Mouse (Mus musculus) C2C12 (cell line): ENCODE results near the gene Zfp467. TPM values are rescaled to one million over a fixed set of nuclear protein-coding genes. Genes with fewer than 3 reads are reported as not detected.

Experiments
- H3K27me3 ChIP-seq: one replicate; pipeline ENCODE4 v1.6.1; 2011; ENCODE audit not compliant: control insufficient read depth, insufficient read depth, insufficient read length
- H3K36me3 ChIP-seq: one replicate; pipeline ENCODE4 v1.6.1; 2011; ENCODE audit not compliant: control insufficient read depth, insufficient read depth
- H3K4me3 ChIP-seq: one replicate; pipeline ENCODE4 v1.5.1; 2011; ENCODE audit warnings: mild to moderate bottlenecking, control low read depth; ENCODE audit not compliant: poor library complexity, insufficient read depth, severe bottlenecking
- H3K79me2 ChIP-seq: one replicate; pipeline ENCODE4 v1.6.1; 2011; ENCODE audit not compliant: control insufficient read depth, insufficient read depth
- H3K79me3 ChIP-seq: one replicate; pipeline ENCODE4 v1.6.1; 2011; ENCODE audit warnings: low read depth, control low read depth
- H3ac ChIP-seq: one replicate; pipeline ENCODE3; 2011; ENCODE audit warnings: low read depth; ENCODE audit not compliant: control insufficient read depth, insufficient read length
- CEBPB ChIP-seq: IDR thresholded peaks from one replicate; pipeline ENCODE4 v1.6.1; 2011; ENCODE audit warnings: low read depth, mild to moderate bottlenecking, control low read depth, moderate library complexity
- CTCF ChIP-seq: IDR thresholded peaks from one replicate; pipeline ENCODE4 v1.5.1; 2011; ENCODE audit not compliant: control insufficient read depth, insufficient read depth, insufficient read length
- FOSL1 ChIP-seq: IDR thresholded peaks from one replicate; pipeline ENCODE4 v1.8.0; 2011; ENCODE audit warnings: mild to moderate bottlenecking, low read length; ENCODE audit not compliant: poor library complexity, insufficient read depth, severe bottlenecking
- MAX ChIP-seq: IDR thresholded peaks from one replicate; pipeline ENCODE4 v1.6.1; 2011; ENCODE audit warnings: mild to moderate bottlenecking, control low read depth
- MYOD1 ChIP-seq: IDR thresholded peaks from one replicate; pipeline ENCODE4 v1.6.1; 2011; ENCODE audit warnings: low read depth; ENCODE audit not compliant: control insufficient read depth, insufficient read length
- MYOG ChIP-seq: IDR thresholded peaks from one replicate; pipeline ENCODE4 v1.6.1; 2011; ENCODE audit not compliant: control insufficient read depth, insufficient read length; ENCODE audit errors: extremely low read depth
- USF1 ChIP-seq: IDR thresholded peaks from one replicate; pipeline ENCODE4 v1.6.1; 2011; ENCODE audit warnings: low read depth, mild to moderate bottlenecking, control low read depth, moderate library complexity
- polyA plus RNA-seq: library from polyadenylated mRNA; unstranded; fragments of >200 nt; fragmentation: generic; extraction: Trizol; gene quantifications from one replicate; pipeline ENCODE4 v1.2.1, GENCODE M21; 2012; ENCODE audit warnings: missing spikeins

Zfp467 gene
- polyA plus RNA-seq, 1 experiment, result 0.75 TPM

GRCm38 (mm10) chr6:48416486-48416885 is 29.1 kb downstream of the Zfp467 start:
- Histone ChIP-seq H3K4me3 (no peak overlapping the region), H3K36me3 (no peaks in the 10 kb centered on the region), H3ac (no peak overlapping the region), H3K27me3 (no peaks in the 10 kb centered on the region), H3K79me3 (no peaks in the 10 kb centered on the region), H3K79me2 (no peaks in the 10 kb centered on the region)
- TF ChIP-seq CEBPB (no peak), CTCF (no peak), USF1 (no peak), MYOG (no peak), MAX (no peak), MYOD1 (no peak), FOSL1 (no peak)

GRCm38 (mm10) chr6:48415636-48416035 is 30.0 kb downstream of the Zfp467 start:
- no peak overlapping the region for H3K4me3 ChIP-seq
- H3K27me3 ChIP-seq, result no peaks in the 10 kb centered on the region
- no peak overlapping the region for H3ac ChIP-seq
- H3K36me3 ChIP-seq, result no peaks in the 10 kb centered on the region
- no peaks in the 10 kb centered on the region for H3K79me3 ChIP-seq
- TF ChIP-seq CTCF (no peak), MYOD1 (no peak)
- H3K79me2 ChIP-seq, result no peaks in the 10 kb centered on the region

DNA sequence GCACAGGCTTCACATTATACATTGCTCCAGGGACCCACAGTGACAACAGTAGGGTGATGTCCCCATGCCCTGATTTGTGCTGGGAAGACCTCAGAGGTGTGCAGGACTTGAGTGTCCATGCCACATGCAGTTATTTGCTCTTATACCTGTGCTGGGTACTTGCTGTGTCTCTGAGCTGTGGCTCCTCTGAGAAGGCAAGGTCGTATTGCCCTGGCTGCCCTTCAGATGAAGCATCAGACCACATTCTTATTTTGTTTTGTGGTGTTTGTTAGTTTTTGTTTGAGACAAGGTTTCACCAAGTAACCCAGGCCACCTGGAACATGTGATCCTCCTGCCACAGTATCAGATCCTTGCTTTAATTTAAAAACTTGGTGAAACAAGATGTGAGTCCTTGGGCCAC is 30.7 kb downstream of the Zfp467 start:
- no peak for TF ChIP-seq USF1
- no peak for TF ChIP-seq FOSL1
- TF ChIP-seq MYOD1, result no peak
- no peak for TF ChIP-seq MYOG
- TF ChIP-seq CEBPB, result no peak
- no peak for TF ChIP-seq CTCF
- TF ChIP-seq MAX, result no peak
- Histone ChIP-seq H3K4me3 (no peak overlapping the region), H3K36me3 (no peaks in the 10 kb centered on the region)

DNA sequence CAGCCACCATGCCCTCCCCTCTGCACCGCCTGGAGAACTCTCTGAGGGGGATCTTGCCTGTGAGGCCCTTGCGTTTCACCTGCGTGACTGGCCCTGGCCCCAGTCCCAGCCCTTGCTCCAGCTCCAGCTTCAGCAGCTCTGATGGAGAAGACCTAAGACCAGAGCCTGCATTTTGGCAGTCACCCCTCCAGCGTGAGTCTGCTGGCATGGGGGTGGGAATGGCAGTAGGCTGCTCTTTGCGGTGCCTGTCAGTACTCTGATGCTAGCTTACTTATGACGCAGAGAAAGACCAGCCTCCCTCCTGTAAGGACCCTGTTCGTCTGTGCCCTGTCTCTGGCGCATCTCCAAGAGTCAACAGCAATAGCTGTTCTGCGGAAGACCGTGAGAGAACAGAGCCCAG is 32.5 kb downstream of the Zfp467 start:
- no peak overlapping the region for H3K4me3 ChIP-seq
- H3ac ChIP-seq, result no peak overlapping the region
- no peaks in the 10 kb centered on the region for H3K36me3 ChIP-seq
- TF ChIP-seq MYOG, result no peak
- no peak for TF ChIP-seq FOSL1
- no peak for TF ChIP-seq CEBPB
- no peak for TF ChIP-seq CTCF
- TF ChIP-seq MYOD1, result no peak
- TF ChIP-seq MAX, result no peak
- TF ChIP-seq USF1, result no peak
- H3K79me2 ChIP-seq, result no peaks in the 10 kb centered on the region
- no peaks in the 10 kb centered on the region for H3K27me3 ChIP-seq
- no peaks in the 10 kb centered on the region for H3K79me3 ChIP-seq

More for the DNA sequence above, 30.7 kb downstream of the Zfp467 start:
- H3K27me3 ChIP-seq, result no peaks in the 10 kb centered on the region
- H3ac ChIP-seq, result no peak overlapping the region
- H3K79me2 ChIP-seq, result no peaks in the 10 kb centered on the region
- no peaks in the 10 kb centered on the region for H3K79me3 ChIP-seq

DNA sequence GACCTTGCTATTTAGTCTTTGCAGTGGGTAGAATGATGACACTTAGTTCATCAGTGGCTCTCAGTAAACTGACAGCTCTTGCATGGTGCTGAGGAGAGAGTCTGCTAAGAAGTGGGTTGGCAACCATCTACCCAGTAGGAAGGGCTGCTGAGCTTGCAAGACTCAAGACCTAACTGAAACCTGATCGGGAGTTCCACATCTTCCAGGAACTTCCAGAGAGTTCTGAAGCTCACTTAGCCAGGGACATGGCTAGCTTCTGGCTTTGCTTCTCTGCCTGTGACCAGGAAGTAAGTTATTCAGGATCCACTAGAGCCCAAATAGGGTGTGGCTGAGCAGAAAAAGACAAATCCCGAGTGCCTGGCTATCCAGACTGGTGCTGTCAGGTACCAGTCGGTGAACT is 33.0 kb downstream of the Zfp467 start:
- Histone ChIP-seq H3K27me3 (no peaks in the 10 kb centered on the region), H3K79me2 (no peaks in the 10 kb centered on the region), H3K36me3 (no peaks in the 10 kb centered on the region), H3ac (no peak overlapping the region), H3K4me3 (no peak overlapping the region), H3K79me3 (no peaks in the 10 kb centered on the region)
- TF ChIP-seq USF1 (no peak), CTCF (no peak), MYOG (no peak)

GRCm38 (mm10) chr6:48412147-48412546 is 33.5 kb downstream of the Zfp467 start:
- H3K79me2 ChIP-seq, result no peaks in the 10 kb centered on the region
- TF ChIP-seq USF1 (no peak), MYOG (no peak), MYOD1 (no peak)
- H3K27me3 ChIP-seq, result no peaks in the 10 kb centered on the region
- H3ac ChIP-seq, result no peak overlapping the region
- no peak overlapping the region for H3K4me3 ChIP-seq
- H3K36me3 ChIP-seq, result no peaks in the 10 kb centered on the region
- H3K79me3 ChIP-seq, result no peaks in the 10 kb centered on the region
